Mouse (Mus musculus) ES-Bruce4 (cell line): ENCODE results near the gene Akr1c6. TPM values are rescaled to one million over a fixed set of nuclear protein-coding genes. Genes with fewer than 3 reads are reported as not detected.

ENCODE experiments used
- H3K27ac ChIP-seq: 2 replicates; pipeline ENCODE4 v1.5.1; 2012; ENCODE audit warnings: low read length, inconsistent platforms; ENCODE audit not compliant: insufficient read depth
- H3K27me3 ChIP-seq: 2 replicates; pipeline ENCODE4 v1.6.1; 2012; ENCODE audit warnings: mild to moderate bottlenecking, low read length, inconsistent platforms; ENCODE audit not compliant: control insufficient read depth, poor library complexity, insufficient read depth, severe bottlenecking
- H3K36me3 ChIP-seq: 2 replicates; pipeline ENCODE4 v1.6.1; 2012; ENCODE audit warnings: inconsistent platforms, mild to moderate bottlenecking, low read length, moderate library complexity; ENCODE audit not compliant: control insufficient read depth, poor library complexity, insufficient read depth, severe bottlenecking
- H3K4me1 ChIP-seq: one replicate; pipeline ENCODE4 v1.8.1; 2011; ENCODE audit warnings: low read length; ENCODE audit not compliant: control insufficient read depth, insufficient read depth
- H3K4me3 ChIP-seq: 2 replicates; pipeline ENCODE4 v1.5.1; 2011; ENCODE audit warnings: low read depth, mild to moderate bottlenecking, low read length
- H3K9ac ChIP-seq: 2 replicates; pipeline ENCODE4 v1.6.1; 2012; ENCODE audit warnings: low read depth, mild to moderate bottlenecking, inconsistent platforms; ENCODE audit not compliant: poor library complexity, severe bottlenecking
- H3K9me3 ChIP-seq: replicated peaks from 2 replicates; pipeline ENCODE4 v1.6.1; 2012; ENCODE audit warnings: mild to moderate bottlenecking, low read length, inconsistent platforms; ENCODE audit not compliant: control insufficient read depth, poor library complexity, insufficient read depth, severe bottlenecking
- CTCF ChIP-seq: IDR thresholded peaks from one replicate; pipeline ENCODE4 v1.8.1; 2011; ENCODE audit warnings: low read depth, low read length
- EP300 ChIP-seq: IDR thresholded peaks from 2 replicates; pipeline ENCODE4 v1.6.1; 2011; ENCODE audit warnings: low read depth, low read length; ENCODE audit not compliant: insufficient read depth
- POLR2A ChIP-seq: IDR thresholded peaks from one replicate; pipeline ENCODE4 v1.8.1; 2011; ENCODE audit warnings: low read length; ENCODE audit not compliant: insufficient read depth
- polyA plus RNA-seq: library from polyadenylated mRNA; stranded (reverse); fragments of >200 nt; gene quantifications from 2 replicates; pipeline ENCODE4 v1.2.4, GENCODE M21; 2011; ENCODE audit warnings: low read depth; ENCODE audit not compliant: missing spikeins, insufficient read depth, insufficient read length

Akr1c6 gene
- polyA plus RNA-seq, 1 experiment: not detected

GRCm38 (mm10) chr13:4402221-4402620, 31.9 kb upstream of the Akr1c6 start:
- Histone ChIP-seq H3K27ac (no peak overlapping the region), H3K4me1 (no peaks in the 10 kb centered on the region), H3K9me3 (peaks cover 17% of the 10 kb centered on the region), H3K27me3 (no peaks in the 10 kb centered on the region), H3K9ac (no peak overlapping the region), H3K4me3 (no peak overlapping the region), H3K36me3 (no peaks in the 10 kb centered on the region)
- TF ChIP-seq CTCF (no peak), EP300 (no peak), POLR2A (no peak)

GRCm38 (mm10) chr13:4404726-4405125, 29.4 kb upstream of the Akr1c6 start:
- Histone ChIP-seq H3K27me3 (no peaks in the 10 kb centered on the region), H3K9ac (no peak overlapping the region), H3K36me3 (no peaks in the 10 kb centered on the region), H3K9me3 (peaks cover 13% of the 10 kb centered on the region), H3K4me3 (no peak overlapping the region), H3K27ac (no peak overlapping the region), H3K4me1 (no peaks in the 10 kb centered on the region)
- TF ChIP-seq EP300 (no peak), POLR2A (no peak), CTCF (no peak)

DNA sequence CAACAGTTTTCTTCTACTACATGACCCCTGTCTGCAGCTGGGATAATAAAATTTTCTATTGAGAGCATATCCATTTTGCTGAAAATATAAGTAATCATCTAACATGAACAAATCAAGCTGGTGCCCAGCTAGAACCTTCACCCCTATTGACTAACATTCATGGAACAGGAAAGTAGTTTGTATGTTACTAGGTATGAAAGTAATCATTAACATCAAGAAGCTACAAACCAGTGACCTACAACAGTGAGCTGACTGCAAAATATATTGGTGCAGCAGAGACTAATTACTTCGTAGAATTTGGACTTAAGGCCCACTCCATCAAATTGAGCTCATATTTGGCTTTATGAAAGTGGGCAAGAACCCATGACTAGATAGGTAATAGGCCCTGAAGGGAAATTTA, 27.3 kb upstream of the Akr1c6 start:
- no peak overlapping the region for H3K4me3 ChIP-seq
- TF ChIP-seq POLR2A: no peak
- TF ChIP-seq EP300: no peak
- TF ChIP-seq CTCF: no peak
- no peaks in the 10 kb centered on the region for H3K4me1 ChIP-seq
- no peak overlapping the region for H3K27ac ChIP-seq
- 0 out of 2 replicates have a peak, but pooled peaks cover 3% of the 10 kb centered on the region for H3K9me3 ChIP-seq
- H3K9ac ChIP-seq: no peak overlapping the region
- no peaks in the 10 kb centered on the region for H3K27me3 ChIP-seq
- H3K36me3 ChIP-seq: no peaks in the 10 kb centered on the region

DNA sequence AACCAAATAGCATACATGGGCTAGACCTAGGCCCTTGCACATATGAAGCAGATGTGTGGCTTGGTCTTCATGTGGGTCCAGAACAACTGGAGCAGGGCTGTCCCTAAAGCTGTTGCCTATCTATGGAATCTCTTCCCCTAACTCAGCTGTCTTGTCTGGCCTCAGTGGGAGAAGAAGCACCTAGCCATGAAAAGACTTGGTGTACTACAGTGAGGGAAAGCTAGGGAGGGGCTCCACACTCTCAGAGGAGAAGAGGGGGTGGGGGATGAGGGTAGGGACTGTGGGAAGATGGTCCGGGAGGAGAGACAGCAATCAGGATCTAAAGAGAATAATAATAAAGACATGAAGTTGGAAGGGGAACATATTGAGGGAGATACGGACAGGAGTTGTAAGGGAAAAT, 5.5 kb upstream of the Akr1c6 start:
- no peaks in the 10 kb centered on the region for H3K27me3 ChIP-seq
- TF ChIP-seq POLR2A (no peak), EP300 (no peak), CTCF (no peak)
- no peaks in the 10 kb centered on the region for H3K4me1 ChIP-seq
- H3K9me3 ChIP-seq: no peaks in the 10 kb centered on the region
- no peak overlapping the region for H3K27ac ChIP-seq
- no peaks in the 10 kb centered on the region for H3K36me3 ChIP-seq
- no peak overlapping the region for H3K4me3 ChIP-seq
- H3K9ac ChIP-seq: no peak overlapping the region

GRCm38 (mm10) chr13:4429034-4429433, 5.1 kb upstream of the Akr1c6 start:
- no peaks in the 10 kb centered on the region for H3K4me1 ChIP-seq
- H3K9ac ChIP-seq: no peak overlapping the region
- no peaks in the 10 kb centered on the region for H3K9me3 ChIP-seq
- no peaks in the 10 kb centered on the region for H3K27me3 ChIP-seq
- no peak overlapping the region for H3K27ac ChIP-seq
- H3K4me3 ChIP-seq: no peak overlapping the region
- H3K36me3 ChIP-seq: no peaks in the 10 kb centered on the region
- TF ChIP-seq CTCF: no peak
- TF ChIP-seq POLR2A: no peak
- no peak for TF ChIP-seq EP300

GRCm38 (mm10) chr13:4431129-4431528, 3.0 kb upstream of the Akr1c6 start:
- H3K27ac ChIP-seq: no peak overlapping the region
- H3K9me3 ChIP-seq: no peaks in the 10 kb centered on the region
- no peaks in the 10 kb centered on the region for H3K4me1 ChIP-seq
- H3K36me3 ChIP-seq: no peaks in the 10 kb centered on the region
- no peak overlapping the region for H3K9ac ChIP-seq
- no peaks in the 10 kb centered on the region for H3K27me3 ChIP-seq
- TF ChIP-seq CTCF (no peak), EP300 (no peak), POLR2A (no peak)
- no peak overlapping the region for H3K4me3 ChIP-seq
